Mouse (Mus musculus) urinary bladder, postnatal 4 days (tissue): ENCODE data around the gene Mbip.

Experiments used
- DNase-seq, 2 experiments: peaks; one replicate each; pipeline ENCODE4 v3.0.0; 2021 to 2022; ENCODE audit warnings: low spot score in 2 of 2

Gene Mbip

DNA sequence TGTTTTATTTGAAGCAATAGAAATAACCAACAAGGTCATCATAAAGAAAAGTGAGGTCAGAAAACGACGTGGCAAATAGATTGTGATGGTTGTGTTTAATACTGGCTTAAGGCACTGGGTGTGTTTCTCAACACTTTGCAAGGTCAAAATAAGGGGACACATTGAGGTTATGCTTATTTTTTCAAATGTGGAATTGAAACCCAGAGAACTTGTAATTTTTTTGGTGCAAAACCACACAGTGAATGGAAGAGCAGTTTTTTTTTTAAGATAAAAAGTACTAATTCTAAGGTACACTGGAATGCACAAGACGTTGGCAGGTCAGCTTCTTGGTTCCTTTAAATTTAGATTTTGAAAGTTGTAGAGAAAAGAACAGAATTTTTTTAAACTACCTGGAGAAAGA is 50.5 kb downstream of the Mbip start:
- no peak for DNase-seq

DNA sequence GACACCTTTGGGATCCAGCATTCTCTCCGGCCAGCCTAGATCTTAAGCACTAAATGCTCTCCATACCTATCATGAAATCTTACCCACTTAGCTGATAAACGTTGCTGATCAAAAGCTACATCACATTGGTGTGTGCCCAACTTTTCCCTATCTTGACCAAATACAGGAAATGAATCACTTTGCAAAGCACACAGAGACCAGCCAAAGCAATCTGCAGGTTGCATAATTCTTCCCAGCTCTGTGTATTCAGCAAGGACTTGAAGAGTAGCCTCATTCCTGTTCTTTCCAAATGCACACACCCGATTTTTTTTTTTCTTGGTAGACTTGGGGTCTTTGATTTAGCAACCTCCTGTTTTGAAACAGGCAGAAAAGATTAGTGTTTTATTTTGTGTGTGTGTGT is 57.1 kb downstream of the Mbip start:
- DNase-seq = no peak

DNA sequence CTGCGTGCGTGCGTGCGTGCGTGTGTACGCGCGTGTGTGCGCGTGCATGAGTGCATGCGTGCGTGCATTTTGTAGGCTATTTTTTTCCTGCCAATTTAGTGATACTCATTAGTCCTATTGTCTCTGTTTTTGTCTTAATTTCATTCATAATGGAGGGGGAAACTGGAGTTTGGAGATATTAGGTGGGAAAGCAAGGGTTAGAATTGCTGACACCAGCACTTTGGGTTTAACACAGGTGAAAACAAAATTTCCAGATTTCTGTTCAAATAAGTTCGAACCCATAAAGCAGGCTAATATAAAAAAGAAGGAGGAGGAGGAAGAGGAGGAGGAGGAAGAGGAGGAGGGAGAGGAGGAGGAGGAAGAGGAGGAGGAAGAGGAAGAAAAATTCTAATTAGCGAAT is 58.9 kb downstream of the Mbip start:
- no peak for DNase-seq

DNA sequence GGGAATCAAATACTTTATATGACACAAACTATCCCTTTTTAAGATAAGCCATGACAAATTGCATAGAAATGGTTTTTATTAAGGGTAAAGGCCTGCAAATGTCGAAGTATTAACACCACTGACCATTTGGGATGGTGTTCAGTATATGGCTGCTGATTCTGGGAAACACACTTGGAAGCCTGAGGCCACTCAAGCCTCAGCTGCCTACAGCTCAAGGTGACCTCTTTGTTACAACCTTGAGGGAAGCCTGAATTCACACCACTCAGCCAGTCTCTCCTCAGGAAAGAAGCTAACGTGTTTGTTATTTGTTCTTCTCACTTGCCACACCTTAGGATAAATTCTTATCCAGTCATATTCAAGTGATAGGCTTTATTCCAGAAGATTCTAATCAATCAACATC is 61.5 kb downstream of the Mbip start:
- no peak for DNase-seq

DNA sequence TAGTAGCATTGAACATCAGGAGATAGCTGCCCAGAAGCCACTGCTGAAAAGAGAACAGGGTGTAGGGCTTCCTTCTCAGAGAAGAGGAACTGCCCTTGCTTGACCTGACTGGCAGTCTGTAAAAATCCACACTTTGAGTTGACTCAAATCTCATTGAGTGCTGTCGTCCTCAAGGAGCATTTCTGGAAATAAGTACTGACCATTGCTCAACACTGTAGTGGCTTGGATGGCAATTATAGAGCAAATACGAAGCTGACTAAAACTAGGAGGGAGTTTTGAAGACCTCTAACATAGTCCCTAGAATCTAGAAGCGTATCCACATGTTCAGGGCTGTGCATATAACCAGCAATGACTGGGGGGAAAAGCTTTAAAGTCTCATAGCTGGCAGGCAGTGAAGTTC is 64.0 kb downstream of the Mbip start:
- no peak for DNase-seq
